Mouse (Mus musculus): Measurements from ENCODE around the gene Eif2ak4. TPM values are rescaled to one million over a fixed set of nuclear protein-coding genes. Genes with fewer than 3 reads are reported as not detected.

Eif2ak4 gene
- total and polyA plus RNA-seq, 3 experiments: 12.4 to 38.2 (median 23.9) TPM

GRCm38 (mm10) chr2:118355138-118355719, 33.2 kb upstream of the Eif2ak4 start:
- Histone ChIP-seq H3K4me1 (ENCODE audit: insufficient read depth, low read depth, low read length) (no peaks in the 10 kb centered on the region), H3K27me3 (ENCODE audit: insufficient read depth, low read length) (0 out of 2 replicates have a peak, but pooled peaks cover 3% of the 10 kb centered on the region), H3K9me3 (replicated peaks) (no peaks in the 10 kb centered on the region), H3K4me3 (ENCODE audit: low read depth, low read length) (no peak overlapping the region), H3K36me3 (replicated peaks) (no peaks in the 10 kb centered on the region)
- DNase-seq (ENCODE audit: low spot score) (no peak), ATAC-seq (ENCODE audit: extremely low read depth, insufficient number of reproducible peaks, low FRiP score, poor library complexity, severe bottlenecking) (no peak)
- TF ChIP-seq TAL1 (conservative IDR thresholded peaks at IDR 0.05; ENCODE audit: low read depth, low read length) (no peak), POLR2AphosphoS5 (IDR thresholded peaks at IDR 0.05; ENCODE audit: insufficient replicate concordance, low read depth, low read length) (no peak)

GRCm38 (mm10) chr2:118371841-118372240, 16.6 kb upstream of the Eif2ak4 start:
- no peaks in the 10 kb centered on the region for H3K36me3 ChIP-seq (replicated peaks)
- peaks cover 17% of the 10 kb centered on the region for H3K27me3 ChIP-seq (ENCODE audit: insufficient read depth, low read length)
- TF ChIP-seq GATA2 (IDR thresholded peaks at IDR 0.05; ENCODE audit: borderline replicate concordance, low read depth, low read length) (no peak), POLR2AphosphoS5 (IDR thresholded peaks at IDR 0.05; ENCODE audit: insufficient replicate concordance, low read depth, low read length) (no peak), TAL1 (conservative IDR thresholded peaks at IDR 0.05; ENCODE audit: low read depth, low read length) (no peak), GATA1 (IDR thresholded peaks at IDR 0.05; ENCODE audit: borderline replicate concordance, low read length) (no peak), CTCF (IDR thresholded peaks at IDR 0.05; ENCODE audit: low read depth, low read length) (no peak)

DNA sequence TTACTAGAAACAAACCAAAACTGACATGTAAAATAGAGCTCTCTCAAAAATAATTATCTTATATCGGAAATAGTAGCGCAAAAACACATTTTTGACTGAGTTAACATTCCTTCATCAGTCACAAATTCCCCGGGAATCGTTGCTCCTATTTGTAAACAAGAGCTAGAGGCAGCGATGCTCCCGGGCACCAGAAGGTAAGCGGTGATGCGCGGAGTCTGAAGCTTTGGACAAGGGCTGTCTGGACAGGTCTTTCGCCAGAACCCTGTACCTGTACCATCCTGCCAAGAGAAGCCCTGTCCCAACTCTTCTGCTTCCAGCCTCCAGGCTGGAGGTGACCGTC, 15.9 kb upstream of the Eif2ak4 start:
- Histone ChIP-seq H3K4me3 (ENCODE audit: low read depth, low read length) (no peak overlapping the region), H3K27me3 (ENCODE audit: insufficient read depth, low read length) (peaks cover 17% of the 10 kb centered on the region), H3K9me3 (replicated peaks) (peaks cover 10% of the 10 kb centered on the region), H3K36me3 (replicated peaks) (no peaks in the 10 kb centered on the region), H3K4me1 (ENCODE audit: insufficient read depth, low read depth, low read length) (peaks cover 3% of the 10 kb centered on the region; the same call in 1 of the 2 replicates)
- ATAC-seq (ENCODE audit: extremely low read depth, insufficient number of reproducible peaks, low FRiP score, poor library complexity, severe bottlenecking) (no peak), DNase-seq (ENCODE audit: low spot score) (no peak)
- TF ChIP-seq POLR2AphosphoS5 (IDR thresholded peaks at IDR 0.05; ENCODE audit: insufficient replicate concordance, low read depth, low read length) (no peak), TAL1 (conservative IDR thresholded peaks at IDR 0.05; ENCODE audit: low read depth, low read length) (no peak), GATA2 (IDR thresholded peaks at IDR 0.05; ENCODE audit: borderline replicate concordance, low read depth, low read length) (no peak), GATA1 (IDR thresholded peaks at IDR 0.05; ENCODE audit: borderline replicate concordance, low read length) (no peak), CTCF (IDR thresholded peaks at IDR 0.05; ENCODE audit: low read depth, low read length) (no peak)

More at GRCm38 (mm10) chr2:118371841-118372240, 16.6 kb upstream of the Eif2ak4 start:
- Histone ChIP-seq H3K4me3 (ENCODE audit: low read depth, low read length) (no peak overlapping the region), H3K4me1 (ENCODE audit: insufficient read depth, low read depth, low read length) (peaks cover 3% of the 10 kb centered on the region; the same call in 1 of the 2 replicates), H3K9me3 (replicated peaks) (peaks cover 10% of the 10 kb centered on the region)
- ATAC-seq (ENCODE audit: extremely low read depth, insufficient number of reproducible peaks, low FRiP score, poor library complexity, severe bottlenecking): no peak
- DNase-seq (ENCODE audit: low spot score): no peak

GRCm38 (mm10) chr2:118372901-118373571, 15.4 kb upstream of the Eif2ak4 start, which contains the start of gene Gpr176:
Gpr176 (minus strand) TSS chr2:118373419.
- no peak for ATAC-seq (ENCODE audit: extremely low read depth, insufficient number of reproducible peaks, low FRiP score, poor library complexity, severe bottlenecking)
- DNase-seq (ENCODE audit: low spot score): no peak
- H3K36me3 ChIP-seq (replicated peaks): no peaks in the 10 kb centered on the region
- H3K4me3 ChIP-seq (ENCODE audit: low read depth, low read length): no peak within 1 kb of the TSS
- H3K27me3 ChIP-seq (ENCODE audit: insufficient read depth, low read length): peaks cover 17% of the 10 kb centered on the region
- H3K4me1 ChIP-seq (ENCODE audit: insufficient read depth, low read depth, low read length): peaks cover 3% of the 10 kb centered on the region; the same call in 1 of the 2 replicates
- no peak for TF ChIP-seq CTCF (IDR thresholded peaks at IDR 0.05; ENCODE audit: low read depth, low read length)
- TF ChIP-seq GATA1 (IDR thresholded peaks at IDR 0.05; ENCODE audit: borderline replicate concordance, low read length): no peak
- TF ChIP-seq TAL1 (conservative IDR thresholded peaks at IDR 0.05; ENCODE audit: low read depth, low read length): no peak
- no peak for TF ChIP-seq POLR2AphosphoS5 (IDR thresholded peaks at IDR 0.05; ENCODE audit: insufficient replicate concordance, low read depth, low read length)
- no peak for TF ChIP-seq GATA2 (IDR thresholded peaks at IDR 0.05; ENCODE audit: borderline replicate concordance, low read depth, low read length)
- H3K9me3 ChIP-seq (replicated peaks): peaks cover 10% of the 10 kb centered on the region

DNA sequence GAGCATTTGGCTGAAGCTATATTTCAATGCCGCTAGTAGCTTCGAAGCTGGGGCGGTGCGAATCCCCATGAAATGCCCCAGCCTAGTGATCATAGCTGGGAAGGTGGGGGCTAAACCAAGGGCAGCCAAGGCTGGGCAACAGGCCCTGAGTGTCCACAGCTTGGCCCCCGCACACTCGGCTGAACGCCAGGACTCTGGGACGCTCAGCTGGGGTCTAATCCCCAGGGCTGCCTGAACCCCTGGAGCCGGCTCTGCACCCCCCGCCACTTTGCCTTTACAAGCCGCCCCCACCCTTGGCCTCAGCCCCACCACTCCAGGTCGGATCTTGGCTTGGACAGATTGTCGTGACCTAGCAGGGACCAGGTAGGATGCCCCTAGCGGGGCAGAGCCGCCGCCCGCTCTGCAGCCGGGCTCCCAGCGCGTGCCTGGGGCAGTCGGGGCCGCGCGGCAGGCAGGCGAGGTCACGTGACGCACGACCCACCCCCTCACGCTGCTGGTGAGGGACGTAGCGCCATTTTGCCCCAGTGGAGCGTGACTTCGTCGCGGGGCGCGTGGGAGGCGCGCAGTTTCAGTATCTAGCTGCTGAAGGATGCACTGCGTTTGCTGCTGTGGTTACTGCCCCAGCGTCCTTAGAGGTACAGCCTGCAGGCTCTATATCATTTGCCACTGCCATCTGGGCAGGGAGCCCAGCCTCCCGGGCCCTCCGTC, 14.7 kb upstream of the Eif2ak4 start:
- TF ChIP-seq GATA2 (IDR thresholded peaks at IDR 0.05; ENCODE audit: borderline replicate concordance, low read depth, low read length): no peak
- no peak for TF ChIP-seq GATA1 (IDR thresholded peaks at IDR 0.05; ENCODE audit: borderline replicate concordance, low read length)
- no peak for TF ChIP-seq POLR2AphosphoS5 (IDR thresholded peaks at IDR 0.05; ENCODE audit: insufficient replicate concordance, low read depth, low read length)
- TF ChIP-seq TAL1 (conservative IDR thresholded peaks at IDR 0.05; ENCODE audit: low read depth, low read length): no peak
- TF ChIP-seq CTCF (IDR thresholded peaks at IDR 0.05; ENCODE audit: low read depth, low read length): no peak
- DNase-seq (ENCODE audit: low spot score) (no peak), ATAC-seq (ENCODE audit: extremely low read depth, insufficient number of reproducible peaks, low FRiP score, poor library complexity, severe bottlenecking) (no peak)
- Histone ChIP-seq H3K36me3 (replicated peaks) (no peaks in the 10 kb centered on the region), H3K9me3 (replicated peaks) (peaks cover 10% of the 10 kb centered on the region), H3K4me1 (ENCODE audit: insufficient read depth, low read depth, low read length) (peaks cover 3% of the 10 kb centered on the region; the same call in 1 of the 2 replicates), H3K27me3 (ENCODE audit: insufficient read depth, low read length) (peaks cover 18% of the 10 kb centered on the region), H3K4me3 (ENCODE audit: low read depth, low read length) (no peak overlapping the region)

- no peaks in the 10 kb centered on the region for H3K36me3 ChIP-seq (replicated peaks)
- ATAC-seq (ENCODE audit: extremely low read depth, insufficient number of reproducible peaks, low FRiP score, poor library complexity, severe bottlenecking): no peak
- no peak for DNase-seq (ENCODE audit: low spot score)
- H3K27me3 ChIP-seq (ENCODE audit: insufficient read depth, low read length): peaks cover 26% of the 10 kb centered on the region
- no peak for TF ChIP-seq GATA1 (IDR thresholded peaks at IDR 0.05; ENCODE audit: borderline replicate concordance, low read length)
- TF ChIP-seq POLR2AphosphoS5 (IDR thresholded peaks at IDR 0.05; ENCODE audit: insufficient replicate concordance, low read depth, low read length): no peak
- no peak for TF ChIP-seq TAL1 (conservative IDR thresholded peaks at IDR 0.05; ENCODE audit: low read depth, low read length)
- no peak for TF ChIP-seq GATA2 (IDR thresholded peaks at IDR 0.05; ENCODE audit: borderline replicate concordance, low read depth, low read length)
- TF ChIP-seq CTCF (IDR thresholded peaks at IDR 0.05; ENCODE audit: low read depth, low read length): no peak
- H3K4me3 ChIP-seq (ENCODE audit: low read depth, low read length): no peak overlapping the region
- peaks cover 3% of the 10 kb centered on the region; the same call in 1 of the 2 replicates for H3K4me1 ChIP-seq (ENCODE audit: insufficient read depth, low read depth, low read length)
- peaks cover 10% of the 10 kb centered on the region for H3K9me3 ChIP-seq (replicated peaks)
Observed at GRCm38 (mm10) chr2:118375522-118375921, 12.9 kb upstream of the Eif2ak4 start.

Data from G1E (cell line).